Comparison of ENCODE assay signal across 9 mouse cellular contexts in genomic region chr3:64842299-64842698, GRCm38 (mm10). TPM values are rescaled to one million over a fixed set of nuclear protein-coding genes. Genes with fewer than 3 reads are reported as not detected.
DNase-seq lines count a peak whose midpoint lies in the region; ATAC-seq and TF ChIP-seq lines count a peak whose summit lies in the region.
"Had no signal": no experiment of that assay in that cellular context is flagged by ENCODE, and none has a peak within 500 bp of the region (broad histone marks: within the 10 kb centered on the region; RNA-seq: fewer than 3 reads in every experiment).

No protein-coding gene starts in this region.

- no peaks in the 10 kb centered on the region for H3K9me3 ChIP-seq in hindbrain, embryonic 16.5 days (ENCODE audit: control insufficient read depth, low read length)
- H3K9me3 ChIP-seq: heart, embryonic 13.5 days had no signal

- TF ChIP-seq CTCF in testis, adult 2 months (IDR thresholded peaks at IDR 0.05; ENCODE audit: control insufficient read depth, insufficient read depth, insufficient replicate concordance, low read depth, low read length) = peak; percentile 27; the same call in 1 of the 2 replicates

- H3K27ac ChIP-seq in testis, adult 2 months (ENCODE audit: control insufficient read depth, insufficient read depth, low read depth, low read length) = no peak overlapping the region
- no peak overlapping the region for H3K27ac ChIP-seq in hindbrain, embryonic 16.5 days (ENCODE audit: low read depth, low read length)
- H3K27ac ChIP-seq: heart, embryonic 13.5 days had no signal

- H3K9ac ChIP-seq in hindbrain, embryonic 16.5 days (ENCODE audit: low read depth, low read length) = no peak overlapping the region
- H3K9ac ChIP-seq: heart, embryonic 13.5 days had no signal

- 8% methylated on average over 4 of the region's 4 CpGs for WGBS in hindbrain, embryonic 16.5 days

- 0 out of 2 replicates have a peak, but pooled peaks have one; percentile 37 for ATAC-seq in hindbrain, embryonic 16.5 days
- no peak for ATAC-seq in erythroid progenitor cell, adult 5-6 weeks (replicated peaks; ENCODE audit: low FRiP score, poor library complexity, severe bottlenecking)

- no peaks in the 10 kb centered on the region for H3K4me1 ChIP-seq in testis, adult 2 months (ENCODE audit: control insufficient read depth, insufficient read depth, low read length)
- no peaks in the 10 kb centered on the region for H3K4me1 ChIP-seq in hindbrain, embryonic 16.5 days (ENCODE audit: control insufficient read depth, insufficient read depth, low read depth, low read length)
- H3K4me1 ChIP-seq: heart, embryonic 13.5 days had no signal

- no peaks in the 10 kb centered on the region for H3K27me3 ChIP-seq in testis, adult 2 months (ENCODE audit: control insufficient read depth, insufficient read depth, low read length)
- no peaks in the 10 kb centered on the region for H3K27me3 ChIP-seq in hindbrain, embryonic 16.5 days (replicated peaks; ENCODE audit: control insufficient read depth, insufficient read depth, low read length)
- H3K27me3 ChIP-seq: heart, embryonic 13.5 days had no signal

- no peak for DNase-seq in testis, postnatal 14 days (ENCODE audit: low spot score)
- DNase-seq in adrenal gland, adult 2 months = peak; percentile 20
- DNase-seq in embryo, embryonic 11.5 days (ENCODE audit: low read depth, low spot score) = peak; percentile 47
- DNase-seq in left cerebral cortex, postnatal 36 days (ENCODE audit: low spot score in 2 of 2) = peak; percentile 10 to 27
- peak; percentile 30 for DNase-seq in retina, adult 2 months (ENCODE audit: low read depth, low spot score)

- H3K36me3 ChIP-seq in testis, adult 2 months (ENCODE audit: control insufficient read depth, insufficient read depth, low read length) = no peaks in the 10 kb centered on the region
- H3K36me3 ChIP-seq in hindbrain, embryonic 16.5 days (ENCODE audit: control insufficient read depth, insufficient read depth, low read length) = no peaks in the 10 kb centered on the region
- H3K36me3 ChIP-seq: heart, embryonic 13.5 days had no signal

- peak overlapping the region; percentile 62; the same call in 1 of the 2 replicates for H3K4me3 ChIP-seq in testis, adult 2 months (ENCODE audit: control insufficient read depth, low read depth, low read length)
- H3K4me3 ChIP-seq in hindbrain, embryonic 16.5 days (ENCODE audit: low read length) = no peak overlapping the region
- H3K4me3 ChIP-seq: heart, embryonic 13.5 days had no signal

- no peak for TF ChIP-seq POLR2A in testis, adult 2 months (IDR thresholded peaks at IDR 0.05; ENCODE audit: control insufficient read depth, low read depth, low read length)

- intact Hi-C loops in left cerebral cortex, postnatal 36 days (cut with DNase I) = no loop called here

- H3K4me2 ChIP-seq in hindbrain, embryonic 16.5 days (ENCODE audit: low read length) = no peak overlapping the region
- H3K4me2 ChIP-seq: heart, embryonic 13.5 days had no signal

RNA-seq across cellular contexts. Expression of gene Vmn2r7, which starts 2.3 kb away (rescaled TPM):
- polyA plus RNA-seq in testis, adult 2 months (2012; rRNA removed) = 5.8 and 10.1 TPM in 2 replicates
- not detected for total RNA-seq in adrenal gland, adult 2 months (2021)
- not detected in 2 replicates for polyA plus RNA-seq in adrenal gland, adult 2 months (2012; rRNA removed)
- polyA plus RNA-seq in hindbrain, embryonic 16.5 days (2015; fragmentation: Nextera tagmentation; extraction: Ambion mirVana) = not detected in 2 replicates
- not detected for total RNA-seq in left cerebral cortex, postnatal 36 days (2021)
- total RNA-seq in erythroid progenitor cell, adult 5-6 weeks (2015; ENCODE audit: low replicate concordance) = not detected in 2 replicates
- total RNA-seq in erythroid progenitor cell, adult 5-6 weeks (2017; ENCODE audit: low replicate concordance) = 0.13 TPM in 1 of 2 replicates, not detected in the other
- polyA plus RNA-seq: heart, embryonic 13.5 days had no signal
